Mouse (Mus musculus): Measurements from ENCODE around the gene Ntf5.
"Not testable (repeated sequence)": the region's sequence is repeated elsewhere in the genome, so short reads cannot be mapped to it uniquely, and the experiment has no call there.

Ntf5 gene

DNA sequence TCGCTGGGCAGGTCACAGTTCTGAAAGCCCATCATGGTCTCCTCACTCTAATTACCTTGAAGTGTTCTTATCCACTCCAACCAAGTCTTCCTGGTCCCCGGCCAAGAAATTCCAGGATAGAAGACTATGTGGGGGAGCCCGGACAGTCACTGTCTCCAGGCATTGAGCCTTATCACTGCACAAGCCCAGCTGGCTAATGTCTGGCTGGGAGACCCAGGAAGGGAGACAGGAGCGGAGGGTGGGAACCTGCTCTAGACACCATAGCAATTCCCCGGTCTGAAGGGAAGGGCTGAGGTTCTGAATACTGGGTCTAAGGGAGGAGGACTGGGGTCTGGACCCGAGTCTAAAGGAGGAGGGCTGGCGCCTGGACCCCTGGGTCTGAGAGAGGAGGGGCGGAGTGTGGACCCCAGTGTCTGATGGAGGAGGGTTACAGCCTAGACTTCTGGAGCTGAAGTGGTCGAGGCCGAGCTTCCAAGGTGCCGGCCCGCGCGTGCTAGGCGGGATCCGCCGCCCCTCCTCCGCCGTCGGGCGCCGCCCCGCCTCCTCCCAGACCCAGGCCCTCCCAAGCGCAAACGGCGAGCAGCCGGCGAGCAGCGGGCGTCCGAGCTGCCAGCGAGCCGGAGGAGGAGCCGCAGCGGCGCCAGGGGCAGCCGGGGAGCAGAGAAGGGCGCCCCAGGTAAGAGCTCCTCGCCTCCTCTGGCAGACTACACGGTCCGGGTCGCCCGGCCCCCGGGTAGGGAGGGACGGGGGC, at the start of gene Ntf5:
TSS of gene Ntf5 (plus strand) at position 583 of the 751 bp plus-strand sequence.
- peak; percentile 60 for DNase-seq (ENCODE audit: low spot score)

DNA sequence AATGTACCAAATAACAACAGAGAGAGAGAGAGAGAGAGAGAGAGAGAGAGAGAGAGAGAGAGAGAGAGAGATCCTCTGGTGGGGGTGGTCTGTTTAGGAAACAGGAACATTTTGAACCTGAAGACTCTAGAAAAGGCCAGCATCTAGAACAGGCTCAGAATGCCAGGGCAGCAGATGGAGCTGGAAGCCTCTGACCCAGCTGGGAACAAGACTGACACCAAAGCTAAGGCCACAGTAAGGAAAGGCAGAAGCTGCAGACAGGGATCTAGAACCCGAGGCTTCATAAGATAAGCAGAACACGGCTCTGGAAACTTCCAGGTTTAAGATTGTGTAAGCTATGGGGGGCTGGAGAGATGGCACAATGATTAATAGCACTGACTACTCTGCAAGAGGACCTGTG, 49.5 kb upstream of the Ntf5 start:
- DNase-seq (ENCODE audit: low spot score): no peak

DNA sequence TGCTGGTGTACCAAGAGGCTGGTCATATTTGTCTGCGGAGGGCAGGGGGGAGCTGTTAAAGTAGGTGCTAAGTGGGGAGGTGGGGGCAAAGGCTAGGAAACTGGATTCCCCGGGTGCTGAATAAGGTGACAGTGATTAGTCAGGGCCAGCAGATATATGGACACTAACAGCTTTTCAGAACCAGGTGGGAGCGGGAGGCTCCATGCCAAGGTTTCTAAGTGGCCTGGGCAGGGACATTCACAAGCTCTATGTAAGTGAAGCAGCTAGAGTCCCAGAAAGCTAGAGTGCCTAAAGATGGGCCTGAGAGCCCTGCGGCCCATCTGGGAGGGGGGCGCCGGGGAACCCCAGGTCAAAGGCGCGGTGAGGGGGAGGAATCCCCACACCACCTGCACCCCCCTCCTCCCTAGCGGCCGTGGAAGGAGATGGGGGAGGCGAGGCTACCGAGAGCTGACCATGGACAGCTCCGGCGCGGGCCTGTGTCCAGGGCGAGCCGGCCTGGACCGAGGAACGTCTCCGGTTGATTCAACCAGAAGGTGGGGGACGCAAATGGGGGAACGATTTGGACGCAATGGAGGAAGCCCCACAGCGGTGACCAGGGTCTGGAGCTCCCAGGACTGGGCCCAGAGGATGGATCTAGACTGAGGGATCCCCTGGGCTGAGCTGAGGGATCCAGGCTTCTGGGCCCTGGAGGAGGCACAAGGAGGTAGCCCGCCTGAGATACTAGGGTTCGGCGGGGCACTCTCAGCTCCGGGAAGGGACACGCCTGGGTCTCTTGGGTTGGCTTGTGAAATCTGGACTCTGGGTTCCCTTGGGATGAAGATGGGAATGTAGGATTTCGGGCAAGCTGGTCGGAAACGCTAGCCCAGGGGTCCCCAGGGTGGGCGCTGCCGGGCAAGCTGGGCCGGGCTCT, 47.5 kb upstream of the Ntf5 start:
- peak; percentile 51 for DNase-seq (ENCODE audit: low spot score)

- no peak for DNase-seq (ENCODE audit: low spot score)
These were observed 46.9 kb upstream of the Ntf5 start, which contains the start of gene Ppfia3 for GRCm38 (mm10) chr7:45366652-45367019. TSS of gene Ppfia3 (minus strand) at chr7:45367019.

GRCm38 (mm10) chr7:45367020-45367880, 46.2 kb upstream of the Ntf5 start:
- DNase-seq (ENCODE audit: low spot score): peak; percentile 97

- DNase-seq (ENCODE audit: low spot score): no peak
These were observed 45.3 kb upstream of the Ntf5 start for GRCm38 (mm10) chr7:45368178-45368577.

DNA sequence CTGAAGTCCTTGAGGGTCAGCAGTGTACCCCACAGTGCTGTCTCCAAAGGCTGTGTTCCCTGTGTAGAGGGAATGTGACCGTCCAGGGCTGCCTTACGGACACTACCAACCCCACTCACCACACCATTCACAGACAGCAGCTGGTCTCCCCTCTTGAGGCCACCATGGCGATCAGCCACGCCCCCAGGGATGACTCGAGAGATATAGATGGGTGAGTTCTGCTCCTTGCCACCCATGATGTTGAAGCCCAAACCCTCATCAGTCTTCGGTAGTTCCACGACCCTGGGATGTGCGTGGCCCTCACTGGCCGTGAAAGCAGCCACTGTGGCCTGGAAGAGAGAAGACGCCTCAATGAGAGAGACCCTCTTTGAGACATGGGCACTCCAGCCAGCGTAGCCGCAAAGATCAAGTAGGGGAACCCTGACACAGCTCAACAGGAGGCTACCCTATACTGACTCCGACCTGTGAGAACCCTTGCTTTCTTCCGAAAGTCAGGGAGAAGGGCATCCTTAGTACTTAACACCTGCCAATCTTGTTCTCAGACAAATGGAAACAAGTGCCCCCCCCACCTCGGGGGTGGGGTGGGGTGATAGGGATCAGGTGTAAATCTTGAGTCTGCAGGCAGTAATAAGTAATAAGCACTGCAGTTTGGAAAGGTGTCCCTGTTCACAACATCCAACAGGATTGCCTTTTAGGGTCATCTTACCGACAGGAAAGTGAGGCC, 44.3 kb upstream of the Ntf5 start:
- no peak for DNase-seq (ENCODE audit: low spot score)

- no peak for DNase-seq (ENCODE audit: low spot score)
These were observed 43.5 kb upstream of the Ntf5 start for GRCm38 (mm10) chr7:45369836-45370474.

GRCm38 (mm10) chr7:45370475-45371311, 42.8 kb upstream of the Ntf5 start, which contains the start of gene Lin7b:
TSS of gene Lin7b (minus strand) at chr7:45370583.
- peak; percentile 95 for DNase-seq (ENCODE audit: low spot score)

DNA sequence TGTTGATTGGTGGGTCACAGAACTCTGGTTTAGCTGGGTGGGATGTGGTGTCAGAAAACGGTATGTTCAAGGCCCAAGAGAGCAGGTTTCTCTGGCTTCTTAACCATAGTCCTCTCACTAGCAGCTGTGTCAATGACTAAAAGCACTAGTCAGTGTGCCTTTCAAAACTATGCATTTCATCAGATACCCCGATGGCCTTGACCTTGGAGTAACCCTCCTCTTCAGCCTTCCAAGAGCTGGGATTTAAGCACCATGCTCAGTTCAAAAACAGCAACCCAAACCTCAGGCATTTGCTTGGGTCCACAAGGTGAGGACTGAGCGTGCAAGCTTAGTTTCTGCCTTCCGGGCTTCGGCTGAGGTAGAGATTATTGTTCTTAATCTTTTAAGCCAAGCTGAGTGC, 41.1 kb upstream of the Ntf5 start:
- no peak for DNase-seq (ENCODE audit: low spot score)

GRCm38 (mm10) chr7:45374620-45375019, 38.9 kb upstream of the Ntf5 start:
- DNase-seq (ENCODE audit: low spot score): no peak

GRCm38 (mm10) chr7:45376057-45376456, 37.4 kb upstream of the Ntf5 start:
- no peak for DNase-seq (ENCODE audit: low spot score)

- DNase-seq (ENCODE audit: low spot score): no peak
These were observed 27.4 kb upstream of the Ntf5 start for GRCm38 (mm10) chr7:45386077-45386476.

GRCm38 (mm10) chr7:45395129-45395541, 18.4 kb upstream of the Ntf5 start:
- no peak for DNase-seq (ENCODE audit: low spot score)

DNA sequence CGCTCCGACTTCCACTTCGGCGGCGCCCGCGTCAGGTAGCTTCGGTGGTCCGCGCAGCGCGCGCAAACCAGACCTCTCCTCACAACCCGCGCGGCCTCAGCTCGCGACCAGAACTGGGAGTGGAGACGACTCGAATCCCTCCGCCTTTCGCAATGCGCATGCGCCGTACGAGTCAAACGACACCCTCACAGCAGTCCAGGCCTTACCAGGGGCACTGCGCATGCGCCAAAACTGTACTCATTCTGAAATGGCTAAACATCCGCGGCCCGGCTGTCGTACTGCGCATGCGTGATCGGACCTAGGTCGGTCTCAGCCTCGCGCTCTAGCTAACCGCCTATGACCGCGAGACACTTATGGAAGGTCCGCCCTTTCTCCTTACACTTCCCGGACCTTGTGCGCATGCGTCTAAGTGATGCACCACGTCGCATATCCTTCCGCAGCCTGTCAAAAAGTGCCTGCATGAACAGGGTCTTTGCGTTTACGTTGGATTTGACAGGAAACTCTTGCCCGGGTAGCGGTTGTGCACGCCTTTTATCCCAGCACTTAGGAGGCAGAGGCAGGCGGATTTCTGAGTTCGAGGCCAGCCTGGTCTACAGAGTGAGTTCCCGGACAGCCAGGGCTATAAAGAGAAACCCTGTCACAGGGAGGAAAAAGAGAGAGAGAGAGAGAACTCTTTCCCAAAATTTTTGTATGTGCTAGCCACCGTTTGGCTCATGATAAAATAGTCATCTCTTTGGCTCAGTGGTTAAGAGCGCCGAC, 17.7 kb upstream of the Ntf5 start, which contains the start of gene Snrnp70:
TSS of gene Snrnp70 (minus strand) at position 165 of the 759 bp plus-strand sequence.
- DNase-seq (ENCODE audit: low spot score): peak; percentile 100

GRCm38 (mm10) chr7:45396337-45396775, 17.1 kb upstream of the Ntf5 start:
- not testable (repeated sequence) for DNase-seq (ENCODE audit: low spot score)

DNA sequence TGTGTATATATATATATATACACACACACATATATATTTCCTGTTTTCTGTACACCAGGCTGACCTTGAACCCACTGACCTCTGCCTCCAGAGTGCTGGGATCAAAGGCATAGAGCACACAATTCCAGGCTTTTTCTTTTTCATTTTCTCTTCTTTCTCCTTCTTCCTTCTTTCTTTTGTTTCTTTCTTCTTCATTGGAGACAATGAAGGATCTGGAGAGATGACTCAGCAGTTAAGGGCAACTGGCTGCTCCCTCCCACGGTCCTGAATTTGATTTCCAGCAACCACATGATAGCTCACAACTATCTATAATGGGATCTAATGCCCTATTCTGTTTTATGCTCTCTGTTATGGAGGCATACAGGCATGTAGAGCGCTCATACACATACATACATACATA, 16.7 kb upstream of the Ntf5 start:
- no peak for DNase-seq (ENCODE audit: low spot score)

DNA sequence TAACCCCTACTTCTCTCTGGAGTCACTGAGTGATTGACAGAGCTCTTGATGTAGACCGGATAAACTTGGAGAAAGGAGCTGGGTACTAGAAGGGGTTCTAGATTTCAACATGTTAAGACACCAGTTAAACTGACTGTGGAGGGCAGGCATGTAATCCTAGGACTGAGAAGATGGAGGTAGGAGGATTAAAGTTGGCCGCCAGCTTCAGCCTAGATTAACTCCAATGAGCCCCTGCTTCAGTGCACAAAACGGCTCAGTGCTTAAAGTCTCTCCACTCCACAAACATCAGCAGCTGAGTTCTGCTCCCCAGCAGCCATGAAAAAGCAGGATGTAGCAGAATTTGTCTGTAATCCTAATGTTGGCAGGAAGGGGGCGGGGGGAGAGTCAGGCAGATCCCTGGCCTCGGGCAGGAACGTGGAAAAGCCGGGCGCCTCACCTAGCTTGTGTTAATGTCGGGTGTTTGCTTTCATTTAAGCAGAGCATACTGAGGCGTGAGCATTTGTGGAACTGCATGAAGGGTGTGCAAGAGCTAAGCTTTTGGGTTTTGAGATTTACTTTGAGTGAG, 11.9 kb upstream of the Ntf5 start:
- no peak for DNase-seq (ENCODE audit: low spot score)

All from yolk sac, embryonic 10.5 days (tissue).